Mouse (Mus musculus): ENCODE results near the gene Vil1.
A peak's percentile ranks its signal among the peaks of the same experiment; 100 is the strongest.

Vil1 gene

DNA sequence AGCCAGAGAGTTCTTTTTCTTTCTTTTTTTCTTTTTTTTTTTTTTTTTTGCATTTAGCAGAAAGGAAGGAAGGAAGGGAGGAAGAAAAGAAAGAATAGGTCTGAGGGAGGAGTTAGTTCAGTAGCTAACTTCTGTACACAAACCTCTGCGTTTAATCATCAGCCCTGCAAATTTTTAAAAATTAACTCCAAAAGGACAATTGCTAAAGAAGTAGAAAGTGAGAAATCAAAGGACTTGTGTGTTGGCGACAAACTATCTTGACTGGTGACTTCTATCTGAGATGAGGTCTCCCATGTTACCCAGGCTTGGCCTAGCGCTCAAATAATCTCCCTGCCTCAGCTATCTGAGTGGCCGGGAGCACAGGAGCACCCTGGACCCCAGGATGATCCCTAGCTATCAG lies 5.0 kb upstream of the Vil1 start:
- no peak for DNase-seq (ENCODE audit: inconsistent age in 2 of 2, low spot score in 1 of 2)

DNA sequence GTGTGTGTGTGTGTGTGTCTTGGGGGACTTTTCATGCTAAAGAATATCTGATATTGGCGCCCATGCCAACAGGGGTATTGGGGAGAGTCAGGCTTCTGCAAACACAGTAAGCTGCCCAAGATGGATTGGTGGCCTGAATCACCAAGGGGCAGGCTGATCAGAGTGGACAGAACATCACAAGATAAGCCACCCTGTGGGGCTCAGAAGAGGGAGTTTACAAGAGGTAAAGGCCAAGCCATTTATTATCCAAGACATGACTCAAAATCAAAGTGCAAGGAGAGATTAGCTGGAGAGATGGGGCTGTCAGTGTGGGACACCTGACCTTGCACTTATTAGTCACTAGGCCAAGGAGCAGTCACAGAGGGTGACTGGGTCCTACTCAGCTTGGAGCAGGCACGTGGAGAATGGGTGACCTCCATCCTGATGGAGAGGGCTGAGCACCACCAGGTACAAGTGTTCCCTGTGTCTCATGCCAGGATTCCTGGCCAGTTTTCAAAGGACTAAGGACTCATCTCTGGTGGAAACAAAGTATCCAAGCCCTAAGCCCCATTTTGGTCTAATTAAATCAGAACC lies 2.7 kb downstream of the Vil1 start:
- peak; percentile 85 to 91 for DNase-seq (ENCODE audit: inconsistent age in 2 of 2, low spot score in 1 of 2)

GRCm38 (mm10) chr1:74412711-74413110 lies 3.5 kb downstream of the Vil1 start:
- no peak for DNase-seq (ENCODE audit: inconsistent age in 2 of 2, low spot score in 1 of 2)

- DNase-seq (ENCODE audit: inconsistent age in 2 of 2, low spot score in 1 of 2): peak; percentile 62 to 80
Measured at GRCm38 (mm10) chr1:74415143-74415542, 6.0 kb downstream of the Vil1 start.

- peak; percentile 79 to 89 for DNase-seq (ENCODE audit: inconsistent age in 2 of 2, low spot score in 1 of 2)
Measured at GRCm38 (mm10) chr1:74418747-74419439, 9.7 kb downstream of the Vil1 start.

- DNase-seq (ENCODE audit: inconsistent age in 2 of 2, low spot score in 1 of 2): peak in 1 of 2 experiments; percentile 54
Measured at GRCm38 (mm10) chr1:74419440-74419794, 10.2 kb downstream of the Vil1 start.

DNA sequence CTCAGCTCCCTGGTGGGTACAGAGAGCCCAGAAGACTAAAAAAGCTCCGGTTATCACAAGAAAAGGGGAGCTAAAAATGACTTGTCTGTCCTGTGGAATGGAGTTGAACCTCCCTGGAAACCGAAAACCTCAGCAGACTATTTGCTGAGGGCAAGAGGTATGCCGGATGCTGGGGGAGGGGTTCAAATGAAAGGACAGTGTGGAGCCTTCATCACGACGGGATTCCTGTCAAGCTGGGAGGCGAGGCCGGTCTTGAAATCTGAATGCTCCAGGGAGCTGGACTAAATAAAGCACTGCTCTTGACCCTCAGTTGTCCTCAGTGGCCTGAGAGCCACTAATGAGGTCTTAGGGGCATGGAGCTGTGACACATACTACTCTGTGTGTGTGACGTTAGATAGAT lies 14.0 kb downstream of the Vil1 start:
- DNase-seq (ENCODE audit: inconsistent age in 2 of 2, low spot score in 1 of 2): no peak

- DNase-seq (ENCODE audit: inconsistent age in 2 of 2, low spot score in 1 of 2): no peak
Measured at GRCm38 (mm10) chr1:74425845-74426244, 16.7 kb downstream of the Vil1 start.

GRCm38 (mm10) chr1:74433220-74433619 lies 24.0 kb downstream of the Vil1 start:
- no peak for DNase-seq (ENCODE audit: inconsistent age in 2 of 2, low spot score in 1 of 2)

DNA sequence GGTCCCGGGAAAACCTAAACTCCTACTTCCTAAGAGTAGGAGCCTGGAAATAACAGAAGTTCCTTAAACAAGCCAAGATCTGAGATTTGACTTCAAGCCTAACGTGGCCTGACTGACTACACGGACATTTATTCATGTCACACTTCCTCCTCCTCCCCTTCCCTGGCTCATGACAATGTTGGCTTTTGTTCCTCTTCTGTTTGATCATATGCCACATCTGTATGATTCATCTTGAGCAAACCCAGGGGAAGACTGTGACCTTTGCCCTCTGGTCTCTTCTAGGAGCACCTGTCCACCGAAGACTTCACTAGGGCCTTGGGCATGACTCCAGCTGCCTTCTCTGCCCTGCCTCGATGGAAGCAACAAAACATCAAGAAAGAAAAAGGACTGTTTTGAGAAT lies 25.4 kb downstream of the Vil1 start:
- peak in 1 of 2 experiments; percentile 62 for DNase-seq (ENCODE audit: inconsistent age in 2 of 2, low spot score in 1 of 2)

GRCm38 (mm10) chr1:74435563-74435962 lies 26.4 kb downstream of the Vil1 start:
- no peak for DNase-seq (ENCODE audit: inconsistent age in 2 of 2, low spot score in 1 of 2)

DNA sequence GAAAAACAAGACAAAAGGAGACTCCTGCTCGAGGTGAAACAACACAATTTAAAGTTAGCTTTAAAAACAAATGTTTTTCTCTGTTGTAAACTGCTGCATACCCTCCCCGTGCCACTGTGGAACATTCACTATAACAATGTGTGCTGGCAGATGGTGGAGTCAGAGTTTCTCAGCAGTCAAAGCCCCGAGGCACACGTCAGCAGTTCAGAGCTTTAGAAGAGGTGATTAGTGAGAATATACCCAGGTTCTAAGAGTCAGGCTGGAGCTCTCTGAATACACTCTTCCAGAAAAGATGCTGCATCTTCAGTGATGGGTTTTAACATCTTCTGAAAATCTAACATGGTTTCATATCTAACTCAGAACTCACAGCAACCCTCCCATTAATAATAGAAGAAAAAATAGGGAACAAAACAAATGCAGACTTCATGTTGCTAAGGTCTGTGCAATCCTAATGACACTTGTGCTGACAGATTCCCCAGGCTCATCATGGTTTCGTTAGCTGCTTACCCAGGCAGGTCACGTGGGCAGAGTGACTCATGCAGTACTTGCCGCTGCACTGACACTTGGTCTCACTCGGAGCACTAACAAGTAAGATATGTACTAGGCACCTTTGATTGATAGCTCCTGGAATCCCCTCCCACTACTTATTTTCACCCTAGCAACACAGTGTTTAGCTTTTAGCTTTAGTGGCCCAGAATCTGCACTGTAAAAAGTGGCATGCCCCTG lies 28.7 kb downstream of the Vil1 start:
- peak; percentile 89 to 94 for DNase-seq (ENCODE audit: inconsistent age in 2 of 2, low spot score in 1 of 2)

- DNase-seq (ENCODE audit: inconsistent age in 2 of 2, low spot score in 1 of 2): no peak
Measured at GRCm38 (mm10) chr1:74439166-74439876, 30.1 kb downstream of the Vil1 start.

DNA sequence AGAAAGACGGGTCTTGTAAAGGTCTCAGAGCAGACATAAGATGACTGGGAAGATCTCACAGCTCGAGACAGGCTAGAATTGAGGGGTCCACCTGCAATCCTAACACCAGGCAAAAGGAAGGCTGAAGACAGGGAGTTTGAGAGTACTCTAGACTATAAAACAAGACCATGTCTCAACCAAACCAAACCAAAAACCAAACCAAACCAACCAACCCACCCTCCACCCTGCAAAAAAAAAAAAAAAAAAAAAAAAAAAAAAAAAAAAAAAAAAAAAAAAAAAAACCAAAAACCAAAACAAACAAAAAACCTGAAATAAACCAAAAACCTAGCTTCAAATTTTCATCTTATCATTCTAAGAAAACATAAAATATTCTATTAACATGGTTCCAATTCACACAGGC lies 35.4 kb downstream of the Vil1 start:
- no peak for DNase-seq (ENCODE audit: inconsistent age in 2 of 2, low spot score in 1 of 2)

DNA sequence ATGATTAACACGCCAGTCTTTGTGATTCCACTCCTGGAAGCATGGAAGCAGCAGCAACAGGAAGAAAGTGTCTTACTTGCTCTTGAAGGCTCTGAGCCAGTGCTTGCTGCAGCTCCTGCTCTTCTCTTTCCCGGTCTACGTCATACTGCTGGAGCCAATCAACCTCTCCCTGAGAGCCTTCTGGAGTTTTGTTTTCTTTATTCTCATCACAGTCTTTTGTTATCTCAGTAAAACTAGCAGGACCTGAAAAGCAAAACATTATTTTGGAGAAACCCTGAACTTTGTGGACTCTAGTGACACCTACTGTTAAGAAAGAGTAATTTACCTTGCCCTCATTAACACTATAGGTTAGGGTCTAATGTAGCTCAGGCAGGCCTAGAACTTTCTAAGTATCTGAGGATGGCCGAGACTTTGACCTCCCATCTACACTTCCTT lies 43.5 kb downstream of the Vil1 start:
- peak; percentile 30 to 78 for DNase-seq (ENCODE audit: inconsistent age in 2 of 2, low spot score in 1 of 2)

- peak; percentile 46 to 82 for DNase-seq (ENCODE audit: inconsistent age in 2 of 2, low spot score in 1 of 2)
Measured at GRCm38 (mm10) chr1:74460273-74460672, 51.1 kb downstream of the Vil1 start.

Data from adrenal gland, adult (tissue).